Mouse (Mus musculus): ENCODE measurements around the gene Tenm4.

Tenm4 gene

GRCm38 (mm10) chr7:96356285-96356811, 185.3 kb downstream of the Tenm4 start:
- no peak for DNase-seq

GRCm38 (mm10) chr7:96357550-96357949, 186.5 kb downstream of the Tenm4 start:
- peak in 1 of 2 experiments; percentile 12 for DNase-seq

- DNase-seq = no peak
These were observed 192.3 kb downstream of the Tenm4 start for GRCm38 (mm10) chr7:96363311-96363710.

GRCm38 (mm10) chr7:96369947-96370346, 198.9 kb downstream of the Tenm4 start:
- no peak for DNase-seq

- peak in 1 of 2 experiments; percentile 2 for DNase-seq
These were observed 203.1 kb downstream of the Tenm4 start for GRCm38 (mm10) chr7:96374004-96374663.

GRCm38 (mm10) chr7:96375507-96375906, 204.5 kb downstream of the Tenm4 start:
- no peak for DNase-seq

GRCm38 (mm10) chr7:96383686-96384528, 212.9 kb downstream of the Tenm4 start:
- no peak for DNase-seq

- no peak for DNase-seq
These were observed 213.9 kb downstream of the Tenm4 start for GRCm38 (mm10) chr7:96384726-96385500.

- no peak for DNase-seq
These were observed 214.8 kb downstream of the Tenm4 start for GRCm38 (mm10) chr7:96385850-96386249.

- no peak for DNase-seq
These were observed 219.1 kb downstream of the Tenm4 start for GRCm38 (mm10) chr7:96390034-96390670.

GRCm38 (mm10) chr7:96390894-96391293, 219.8 kb downstream of the Tenm4 start:
- DNase-seq = no peak

- no peak for DNase-seq
These were observed 220.9 kb downstream of the Tenm4 start for GRCm38 (mm10) chr7:96391797-96392472.

GRCm38 (mm10) chr7:96392600-96392999, 221.6 kb downstream of the Tenm4 start:
- DNase-seq = no peak

GRCm38 (mm10) chr7:96397940-96398339, 226.9 kb downstream of the Tenm4 start:
- DNase-seq = no peak

GRCm38 (mm10) chr7:96400411-96400810, 229.4 kb downstream of the Tenm4 start:
- no peak for DNase-seq

GRCm38 (mm10) chr7:96406630-96407214, 235.7 kb downstream of the Tenm4 start:
- DNase-seq = no peak

GRCm38 (mm10) chr7:96408161-96408889, 237.3 kb downstream of the Tenm4 start:
- DNase-seq = no peak

- DNase-seq = no peak
These were observed 238.4 kb downstream of the Tenm4 start for GRCm38 (mm10) chr7:96409323-96409880.

GRCm38 (mm10) chr7:96413822-96414221, 242.8 kb downstream of the Tenm4 start:
- DNase-seq = no peak

GRCm38 (mm10) chr7:96414290-96415055, 243.4 kb downstream of the Tenm4 start:
- no peak for DNase-seq

Measured in lung, adult 18-20 months (tissue).